In the genomic region with DNA sequence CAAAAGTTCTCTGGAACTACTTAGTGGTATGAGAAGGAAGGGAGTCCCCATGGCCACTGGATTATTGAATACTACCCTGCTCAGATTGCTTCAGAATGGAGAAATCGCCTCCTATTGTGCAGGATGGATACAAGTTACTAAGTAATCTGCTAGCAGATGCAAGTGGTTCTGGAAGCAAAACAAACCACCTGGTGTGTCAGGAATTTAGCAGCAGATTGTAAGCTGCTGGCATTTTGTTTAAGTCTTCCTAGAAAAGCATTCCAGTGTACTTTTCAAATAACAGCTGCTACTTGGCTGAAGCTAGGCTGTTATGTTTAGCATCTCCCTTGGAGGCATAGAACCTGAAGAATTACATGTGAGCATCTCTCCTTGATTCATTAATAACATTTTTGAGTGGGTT, we compare ENCODE assay signal across 21 mouse cellular contexts.
DNase-seq lines count a peak whose midpoint lies in the region; ATAC-seq and TF ChIP-seq lines count a peak whose summit lies in the region.
"Had no signal": no experiment of that assay in that cellular context is flagged by ENCODE, and none has a peak within 500 bp of the region (broad histone marks: within the 10 kb centered on the region; RNA-seq: fewer than 3 reads in every experiment).

No protein-coding gene starts in this region.

- H3K4me2 ChIP-seq in midbrain, postnatal 0 days (ENCODE audit: low read depth, low read length, poor library complexity, severe bottlenecking), result no peak overlapping the region
- H3K4me2 ChIP-seq: embryonic facial prominence, embryonic 15.5 days; hindbrain, embryonic 14.5 days; neural tube, embryonic 15.5 days had no signal

- H3K4me1 ChIP-seq in midbrain, postnatal 0 days (ENCODE audit: insufficient read depth, low read length), result peaks cover 2% of the 10 kb centered on the region; the same call in 1 of the 2 replicates
- H3K4me1 ChIP-seq in midbrain, embryonic 10.5 days, result peaks cover 15% of the 10 kb centered on the region
- H3K4me1 ChIP-seq: embryonic facial prominence, embryonic 15.5 days; megakaryocyte, embryonic 14.5 days; neural tube, embryonic 15.5 days had no signal

- H3K9me3 ChIP-seq in midbrain, postnatal 0 days (ENCODE audit: low read length), result no peaks in the 10 kb centered on the region
- H3K9me3 ChIP-seq in midbrain, embryonic 10.5 days (replicated peaks), result no peaks in the 10 kb centered on the region
- H3K9me3 ChIP-seq: embryonic facial prominence, embryonic 15.5 days; G1E; megakaryocyte, embryonic 14.5 days; neural tube, embryonic 15.5 days had no signal

- no peaks in the 10 kb centered on the region for H3K27me3 ChIP-seq in midbrain, postnatal 0 days (ENCODE audit: insufficient read depth, low read length)
- no peaks in the 10 kb centered on the region for H3K27me3 ChIP-seq in midbrain, embryonic 10.5 days (ENCODE audit: low read depth, poor library complexity, severe bottlenecking)
- H3K27me3 ChIP-seq: embryonic facial prominence, embryonic 15.5 days; megakaryocyte, embryonic 14.5 days; neural tube, embryonic 15.5 days had no signal

- ATAC-seq in frontal cortex, adult (ENCODE audit: low TSS enrichment), result peak; percentile 75
- no peak for ATAC-seq in midbrain, postnatal 0 days (ENCODE audit: low FRiP score)
- ATAC-seq in inflammation-experienced regulatory T-cells, adult 6 months, result no peak
- ATAC-seq: lung, postnatal 0 days had no signal

- no peak for DNase-seq in frontal cortex, postnatal 10 days (ENCODE audit: low spot score in 2 of 2)
- peak; percentile 58 for DNase-seq in midbrain, postnatal 0 days (ENCODE audit: low spot score)
- no peak for DNase-seq in midbrain, embryonic 10.5 days (ENCODE audit: low spot score)
- peak; percentile 6 for DNase-seq in embryo, embryonic 11 days
- DNase-seq in right cerebral cortex, postnatal 36 days (ENCODE audit: low spot score in 2 of 2), result peak; percentile 7 to 21
- no peak for DNase-seq in lung, postnatal 4 days
- DNase-seq: adrenal gland, adult 8-10 months; cerebellum, postnatal 25 days; gastrocnemius, postnatal 10 days; heart, adult 2 months; kidney, adult 18-20 months; kidney, postnatal 36 days had no signal

- no peak for TF ChIP-seq CTCF in midbrain, postnatal 0 days (IDR thresholded peaks at IDR 0.05)

- H3K4me3 ChIP-seq in midbrain, postnatal 0 days (ENCODE audit: low read depth, low read length), result no peak overlapping the region
- no peak overlapping the region for H3K4me3 ChIP-seq in midbrain, embryonic 10.5 days
- H3K4me3 ChIP-seq: embryonic facial prominence, embryonic 15.5 days; heart, adult 2 months; megakaryocyte, embryonic 14.5 days; neural tube, embryonic 15.5 days had no signal

- H3K9ac ChIP-seq in midbrain, postnatal 0 days (replicated peaks; ENCODE audit: low read length, poor library complexity, severe bottlenecking), result no peak overlapping the region
- H3K9ac ChIP-seq: embryonic facial prominence, embryonic 15.5 days; hindbrain, embryonic 14.5 days; liver, embryonic 14.5 days; neural tube, embryonic 15.5 days had no signal

- 11% methylated on average over 1 of the region's 1 CpGs for WGBS in midbrain, postnatal 0 days
- 7% methylated on average over 1 of the region's 1 CpGs for WGBS in midbrain, embryonic 10.5 days

- no peak overlapping the region for H3K27ac ChIP-seq in midbrain, postnatal 0 days (ENCODE audit: low read depth, low read length)
- no peak overlapping the region for H3K27ac ChIP-seq in midbrain, embryonic 10.5 days (replicated peaks)
- H3K27ac ChIP-seq: embryonic facial prominence, embryonic 15.5 days; heart, adult 2 months; hindbrain, embryonic 14.5 days; liver, embryonic 14.5 days; neural tube, embryonic 15.5 days had no signal

- H3K36me3 ChIP-seq in midbrain, postnatal 0 days (ENCODE audit: insufficient read depth, low read length), result no peaks in the 10 kb centered on the region
- no peaks in the 10 kb centered on the region for H3K36me3 ChIP-seq in midbrain, embryonic 10.5 days
- H3K36me3 ChIP-seq: embryonic facial prominence, embryonic 15.5 days; G1E; neural tube, embryonic 15.5 days had no signal

Comparison
In these comparisons a context has a peak if more than half of its experiments do, and no peak if none do; other contexts are left out.
1. DNase-seq: peak in midbrain, postnatal 0 days (single experiment), embryo, embryonic 11 days (single experiment) and right cerebral cortex, postnatal 36 days (2 of 2); none in frontal cortex, postnatal 10 days (0 of 2), midbrain, embryonic 10.5 days (single experiment) and lung, postnatal 4 days (0 of 2).